Mouse (Mus musculus) left cerebral cortex, postnatal 4 days (tissue): Measurements from ENCODE around the gene Atg3. TPM values are rescaled to one million over a fixed set of nuclear protein-coding genes. Genes with fewer than 3 reads are reported as not detected.

ENCODE experiments used
- DNase-seq: peaks from one replicate; pipeline ENCODE4 v3.0.0-alpha.2; 2022
- intact Hi-C: fragments of 180-260 bp; cut with DNase I; formaldehyde crosslinking; loops from one replicate; pipeline ENCODE4 v1.15.1; 2025
- total RNA-seq, 2 experiments: library from RNA; stranded (reverse); gene quantifications; 2 replicates each; pipeline ENCODE4 v1.2.3; 2021

The Atg3 gene
- 10 to 100 TPM; 41.8 to 48.1 TPM for total RNA-seq

DNA sequence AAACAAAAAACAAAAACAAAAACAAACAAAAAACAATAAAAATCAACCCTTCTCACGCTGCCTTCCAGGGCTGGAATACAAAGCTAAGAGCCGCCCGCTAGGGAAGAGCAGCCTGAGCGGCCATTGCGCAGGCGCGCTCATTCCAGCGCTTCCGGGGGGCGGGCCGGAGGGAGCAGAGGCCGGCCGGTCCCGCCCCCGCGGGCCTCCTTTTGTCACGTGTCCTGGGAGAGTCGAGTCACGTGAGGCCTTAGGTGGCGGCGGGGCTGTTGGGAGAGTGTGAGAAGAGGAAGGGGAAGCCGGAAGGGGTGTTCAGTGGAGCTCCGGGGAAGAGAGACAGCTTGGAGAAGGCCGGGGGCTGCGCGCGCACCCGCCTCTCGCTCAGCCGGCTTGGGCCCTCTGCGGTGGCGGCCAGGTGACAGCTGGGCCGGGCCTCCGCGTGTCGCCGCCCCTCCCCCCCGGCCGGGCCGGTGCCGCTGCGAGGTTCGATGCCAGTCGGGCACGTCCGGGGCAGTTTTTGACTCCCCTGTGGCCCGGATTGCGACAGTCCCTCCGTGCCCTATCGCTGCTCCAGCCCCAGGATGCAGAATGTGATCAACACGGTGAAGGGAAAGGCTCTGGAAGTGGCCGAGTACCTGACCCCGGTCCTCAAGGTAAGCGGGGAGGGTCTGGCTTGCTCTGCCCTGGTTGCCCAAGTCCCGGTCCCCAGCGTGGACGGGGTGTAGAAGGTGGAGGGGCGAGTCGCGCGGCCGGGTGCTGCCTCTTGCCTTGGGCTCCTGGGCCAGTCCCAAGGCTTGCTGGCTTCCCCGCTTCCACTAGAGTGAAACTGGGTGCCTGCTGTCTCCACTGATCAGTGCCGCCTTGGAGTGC, at the start of gene Atg3, which contains the start of gene Slc35a5:
Gene Atg3, plus strand, starts transcription at position 264 of the 867 bp plus-strand sequence.
Gene Slc35a5, minus strand, starts transcription at position 185 of the 867 bp plus-strand sequence.
- intact Hi-C loops: no loop called here
- peak; percentile 98 for DNase-seq

- no peak for DNase-seq
- intact Hi-C loops: no loop called here
These were observed 48.1 kb upstream of the Atg3 start for GRCm38 (mm10) chr16:45110498-45110897.

DNA sequence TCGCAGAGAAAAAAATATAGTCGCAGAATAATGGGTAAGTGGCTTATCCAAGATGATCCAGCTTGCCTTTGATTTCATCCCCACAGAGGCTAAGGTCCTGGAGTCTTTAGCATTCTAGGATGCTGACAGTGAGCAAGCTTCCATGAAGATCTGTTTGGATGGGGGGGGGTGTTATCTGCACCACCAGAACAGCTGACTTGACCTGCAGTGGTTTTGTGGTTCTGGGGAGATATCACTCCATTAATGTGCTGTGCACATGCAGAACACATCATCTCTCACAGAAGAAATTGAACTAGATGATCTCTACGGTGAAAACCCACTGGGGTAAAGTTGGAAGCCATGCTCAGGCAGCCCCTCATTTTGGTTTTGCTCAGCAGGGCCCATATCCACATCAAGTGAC, 41.4 kb upstream of the Atg3 start:
- DNase-seq: no peak
- intact Hi-C loops: no loop called here

DNA sequence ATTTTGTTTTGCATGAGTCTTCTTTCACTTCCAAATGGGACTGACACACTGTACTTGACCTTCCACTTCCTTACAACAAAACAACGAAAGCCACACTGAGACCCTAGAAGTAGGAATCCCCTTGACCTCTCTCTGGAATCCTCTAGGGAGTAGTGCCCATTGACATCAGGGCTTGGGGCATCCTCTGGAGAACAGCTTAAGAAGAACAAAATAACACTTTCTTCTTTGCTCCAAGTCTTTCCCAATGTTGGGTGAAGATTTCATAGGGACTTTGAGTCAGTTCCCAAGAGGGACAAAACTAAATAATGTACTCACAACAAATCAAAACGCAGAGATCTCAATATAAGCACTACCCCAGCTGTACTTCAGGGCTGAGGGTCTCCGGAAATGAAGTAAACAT, 39.8 kb upstream of the Atg3 start:
- intact Hi-C loops: no loop called here
- DNase-seq: no peak

GRCm38 (mm10) chr16:45120844-45121425, 37.6 kb upstream of the Atg3 start:
- DNase-seq: peak; percentile 77
- intact Hi-C loops: loop anchor here (10.0 kb wide), 1 partner anchor 356 kb away; the partner anchor contains the start of gene Cd200r1

DNA sequence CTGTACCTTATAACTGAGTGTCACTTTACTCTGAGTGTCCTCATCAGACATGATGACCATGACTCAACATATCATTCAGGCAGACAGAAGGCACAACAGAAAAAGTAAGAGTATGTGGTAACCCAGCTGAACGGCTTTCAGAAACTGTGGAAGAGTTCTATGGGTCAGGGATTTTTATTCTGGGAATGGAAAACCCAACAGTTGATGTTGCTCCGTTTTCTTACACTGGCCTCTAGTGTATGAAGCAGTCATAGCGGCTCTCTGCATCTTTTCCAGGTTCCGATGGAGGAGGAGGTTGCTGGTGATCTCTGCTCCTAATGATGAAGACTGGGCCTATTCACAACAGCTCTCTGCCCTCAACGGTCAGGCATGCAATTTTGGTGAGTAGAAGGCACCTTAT, 36.0 kb upstream of the Atg3 start:
- DNase-seq: no peak
- intact Hi-C loops: loop anchor here (10.0 kb wide), 1 partner anchor 358 kb away; the partner anchor contains the start of gene Cd200r1

DNA sequence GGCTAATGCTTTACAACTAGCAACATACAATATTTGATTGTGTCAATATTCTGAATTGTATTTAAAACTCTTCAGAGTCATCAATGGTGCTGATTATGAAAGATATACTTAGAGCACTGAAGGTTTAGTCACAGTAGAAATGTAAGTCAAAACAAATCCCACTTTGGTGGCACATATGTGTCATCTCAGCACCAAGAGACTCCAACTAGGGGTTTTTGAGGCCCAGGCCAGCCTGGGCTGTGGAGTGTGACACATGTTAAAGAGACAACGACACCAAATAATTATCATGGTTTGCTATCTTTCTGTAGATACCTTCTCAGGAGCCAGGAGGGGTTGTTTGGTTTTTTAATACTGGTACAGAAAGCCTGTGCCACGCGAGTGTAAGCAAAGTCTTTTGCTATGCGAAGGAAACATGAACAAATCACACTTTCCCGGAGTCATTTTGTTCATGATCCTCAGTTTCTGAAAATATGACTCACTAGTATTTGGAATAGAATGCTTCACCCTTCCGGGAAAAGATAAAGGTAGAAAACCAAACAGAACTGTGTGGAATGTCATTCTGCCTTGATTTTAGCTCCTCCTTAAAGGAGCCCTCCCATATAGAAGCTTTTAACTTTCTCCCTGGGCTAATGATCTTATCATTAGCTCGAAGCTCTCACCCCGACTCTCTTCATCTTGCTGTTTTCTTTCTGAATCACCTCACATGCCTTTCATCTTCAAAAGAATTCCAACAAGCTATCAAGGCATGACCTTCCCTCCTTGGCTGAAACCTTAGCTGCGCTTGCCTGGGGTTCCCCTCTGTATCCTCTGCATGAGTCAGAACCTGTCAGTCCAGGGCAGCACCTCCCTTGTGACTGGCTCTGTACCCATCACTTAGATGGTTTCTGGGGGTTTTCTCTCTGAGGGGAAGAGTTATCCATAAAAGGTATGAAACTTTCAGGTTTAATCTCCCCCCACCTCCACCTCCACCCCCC, 34.1 kb upstream of the Atg3 start:
- no peak for DNase-seq
- intact Hi-C loops: loop anchor here (10.0 kb wide), 1 partner anchor 360 kb away; the partner anchor contains the start of gene Cd200r1

- no peak for DNase-seq
These were observed 30.5 kb upstream of the Atg3 start for GRCm38 (mm10) chr16:45127936-45128710.

DNA sequence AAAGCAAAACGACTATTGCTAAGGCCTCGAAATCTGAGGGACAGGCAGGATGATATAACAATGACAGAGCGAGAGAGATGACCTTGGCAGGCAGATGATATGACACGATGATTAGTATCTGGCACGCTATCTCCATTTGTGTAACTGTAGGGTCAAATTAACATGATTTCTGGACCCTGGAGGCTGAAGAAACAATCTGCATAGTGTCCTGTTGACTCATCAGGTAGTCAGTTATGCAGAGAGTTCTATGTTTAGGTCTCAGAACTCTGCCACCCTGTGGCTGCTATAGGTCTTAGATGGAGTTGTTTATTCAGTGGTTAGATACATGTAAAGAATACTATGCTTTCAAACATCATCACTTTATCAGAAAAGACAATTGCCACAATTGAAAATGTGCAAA, 16.9 kb upstream of the Atg3 start:
- DNase-seq: no peak
- intact Hi-C loops: no loop called here

More at GRCm38 (mm10) chr16:45127936-45128710, 30.5 kb upstream of the Atg3 start:
- intact Hi-C loops: loop anchor here (10.0 kb wide), 1 partner anchor 363 kb away; the partner anchor contains the start of gene Cd200r1

DNA sequence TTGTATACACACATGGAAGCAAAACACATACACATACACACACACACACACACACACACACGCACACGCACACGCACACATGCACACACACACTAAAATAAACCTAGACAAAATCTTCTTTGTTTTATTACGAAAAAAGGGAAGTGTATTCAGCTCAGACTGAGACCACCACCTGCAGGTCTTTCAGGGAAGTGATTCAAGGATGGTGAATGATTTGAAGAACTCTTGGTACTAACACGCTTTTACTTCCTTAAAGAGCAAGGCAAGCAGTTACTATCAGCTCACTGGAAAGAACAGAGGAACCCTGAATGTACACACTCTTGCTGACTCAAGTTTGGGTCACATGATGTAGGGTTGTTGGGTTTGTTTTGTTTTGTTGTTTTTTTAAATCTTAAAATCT, 16.0 kb upstream of the Atg3 start:
- intact Hi-C loops: no loop called here
- no peak for DNase-seq

DNA sequence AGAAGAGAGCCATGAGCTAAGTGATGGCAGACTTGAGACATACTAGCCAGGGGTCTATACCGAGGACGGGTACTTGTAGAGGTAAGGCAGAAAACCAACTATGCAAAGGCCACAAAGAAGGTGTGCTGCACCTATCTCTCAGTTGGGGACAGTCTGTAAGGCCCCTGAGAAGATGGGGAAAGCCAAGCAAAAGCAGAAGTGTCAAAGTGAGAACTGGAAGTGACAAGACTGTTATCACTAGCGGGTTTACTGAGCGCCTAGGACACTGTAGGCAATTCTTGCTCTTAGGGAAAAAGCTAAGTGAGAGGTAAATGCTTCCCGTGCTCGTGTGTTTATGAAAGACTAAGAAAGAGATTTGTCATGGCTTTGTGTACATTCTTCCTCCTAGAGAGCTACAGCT, 13.5 kb upstream of the Atg3 start:
- DNase-seq: no peak
- intact Hi-C loops: no loop called here

DNA sequence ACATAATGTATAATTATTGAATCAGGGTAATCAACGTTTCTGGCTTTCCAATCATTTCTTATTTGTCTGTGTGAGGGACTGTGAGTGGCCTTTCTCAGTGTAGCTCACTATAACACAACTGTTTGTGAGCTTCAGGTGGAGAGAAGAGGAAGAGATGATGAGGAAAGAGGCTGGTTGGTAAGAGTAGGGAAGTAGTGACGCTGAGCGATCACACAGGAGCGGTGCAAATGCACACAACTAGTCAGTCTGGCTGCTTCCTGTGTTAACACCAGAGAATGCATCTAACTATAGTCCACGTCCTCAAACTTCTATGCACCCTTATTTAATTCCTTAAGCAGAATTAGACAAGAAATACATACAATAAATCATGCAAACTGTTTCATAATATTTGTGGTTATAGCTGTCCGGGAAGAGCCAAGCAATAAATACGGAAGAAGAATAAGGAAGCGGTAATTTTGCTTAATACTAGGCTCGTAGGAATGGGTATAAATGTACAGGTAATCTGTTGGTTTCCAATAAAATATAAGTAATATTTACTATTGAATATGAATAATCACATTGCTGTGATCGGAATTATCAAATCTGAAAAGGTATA, 10.0 kb upstream of the Atg3 start:
- intact Hi-C loops: no loop called here
- DNase-seq: no peak

DNA sequence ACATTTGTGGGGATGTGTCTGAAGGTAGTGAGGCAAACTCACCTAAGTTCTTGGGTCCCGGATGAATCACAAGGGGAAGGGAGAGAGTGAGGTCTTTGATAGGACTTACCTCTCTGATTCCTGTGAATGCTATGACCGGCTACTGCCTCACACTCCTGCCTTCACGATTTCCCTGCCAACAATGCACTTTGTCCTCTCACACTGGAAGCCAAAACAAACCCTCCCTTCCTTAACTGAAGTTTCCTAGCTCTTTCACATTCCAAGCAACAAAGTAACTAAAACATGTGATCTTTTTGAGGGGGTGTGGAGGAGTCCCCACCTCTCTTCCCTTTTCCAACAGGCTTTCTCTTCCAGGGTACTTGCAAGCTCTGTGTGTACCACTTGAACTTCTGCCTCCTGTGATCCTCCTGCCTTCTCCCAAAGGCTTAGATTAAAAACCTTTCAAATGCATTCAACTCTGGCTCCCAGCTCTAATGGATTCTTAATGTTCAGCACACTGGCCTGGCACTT, 3.8 kb upstream of the Atg3 start:
- intact Hi-C loops: no loop called here
- no peak for DNase-seq

- intact Hi-C loops: no loop called here
- peak; percentile 79 for DNase-seq
These were observed 456 bp upstream of the Atg3 start for GRCm38 (mm10) chr16:45158136-45158521.

- intact Hi-C loops: no loop called here
- no peak for DNase-seq
These were observed 768 bp downstream of the Atg3 start for GRCm38 (mm10) chr16:45159389-45159716.

GRCm38 (mm10) chr16:45178552-45178951, 20.0 kb downstream of the Atg3 start:
- intact Hi-C loops: no loop called here
- no peak for DNase-seq

DNA sequence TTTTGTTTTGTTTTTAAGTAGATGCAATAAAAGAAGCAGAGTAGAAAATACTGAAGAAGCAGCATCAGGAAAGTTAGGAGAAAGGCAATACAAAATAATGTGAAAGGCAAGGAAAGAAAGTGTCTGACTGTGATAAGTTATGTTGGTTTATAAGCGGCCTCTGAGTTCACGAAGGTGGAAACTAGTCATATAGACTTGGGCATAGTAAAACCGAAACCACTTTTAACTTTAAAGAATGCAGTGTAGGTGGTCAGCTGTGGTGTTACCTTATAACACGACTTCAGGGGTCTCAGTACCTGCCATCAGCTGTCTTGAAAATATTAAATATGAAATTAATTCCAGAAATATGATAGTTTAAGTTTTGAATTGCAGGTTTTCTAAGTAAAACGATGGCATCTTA, 23.2 kb downstream of the Atg3 start:
- intact Hi-C loops: no loop called here
- DNase-seq: no peak

GRCm38 (mm10) chr16:45192613-45193012, 34.0 kb downstream of the Atg3 start:
- peak; percentile 81 for DNase-seq
- intact Hi-C loops: no loop called here

- intact Hi-C loops: loop anchor here (5.0 kb wide), 2 partner anchors 205 to 410 kb away; no protein-coding TSS in a partner anchor
- peak; percentile 60 for DNase-seq
These were observed 38.2 kb downstream of the Atg3 start for GRCm38 (mm10) chr16:45196816-45197215.
